ENCODE assay signal across 8 mouse cellular contexts in the genomic region with DNA sequence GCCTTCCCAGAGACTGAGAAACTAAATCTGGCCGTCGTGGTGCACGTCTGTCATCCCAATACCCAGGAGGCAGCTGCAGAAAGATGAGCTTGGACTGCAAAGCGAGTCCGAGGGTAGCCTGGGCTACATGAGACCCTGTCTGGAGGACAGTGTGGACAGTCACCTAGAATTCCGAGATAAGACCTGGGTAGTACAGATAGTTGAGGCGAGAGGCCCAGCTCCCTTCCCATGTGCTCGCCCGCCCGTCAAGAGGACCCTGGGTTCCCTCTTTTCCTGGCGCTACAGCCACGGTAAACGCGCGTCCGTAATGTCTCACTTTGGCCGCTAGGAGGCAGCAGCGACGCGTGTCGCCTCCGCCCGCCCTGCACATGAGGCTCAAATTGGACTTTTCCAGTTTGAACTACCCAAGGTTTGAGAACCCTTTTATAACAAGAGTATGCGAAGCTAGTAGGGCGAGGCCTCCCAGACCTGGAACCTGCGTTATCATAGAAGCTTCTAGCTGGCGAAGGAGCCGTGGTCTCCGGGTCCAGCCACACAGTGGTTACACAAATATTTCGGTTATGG. TPM values are rescaled to one million over a fixed set of nuclear protein-coding genes. Genes with fewer than 3 reads are reported as not detected.
DNase-seq lines count a peak whose midpoint lies in the region; ATAC-seq and TF ChIP-seq lines count a peak whose summit lies in the region.

No protein-coding gene starts in this region.

- ATAC-seq in embryonic facial prominence, embryonic 14.5 days (ENCODE audit: low read depth) = peak; percentile 53; the same call in 1 of the 2 replicates
- peak; percentile 15; the same call in 1 of the 2 replicates for ATAC-seq in hindbrain, embryonic 11.5 days (ENCODE audit: low FRiP score)
- ATAC-seq in limb, embryonic 13.5 days (ENCODE audit: low FRiP score, low read depth) = 0 out of 2 replicates have a peak, but pooled peaks have one; percentile 13
- peak; percentile 30; the same call in 1 of the 2 replicates for ATAC-seq in midbrain, embryonic 15.5 days (replicated peaks)

- H3K9me3 ChIP-seq in embryonic facial prominence, embryonic 14.5 days (ENCODE audit: control insufficient read depth, low read length) = peaks cover 16% of the 10 kb centered on the region; the same call in 1 of the 2 replicates
- H3K9me3 ChIP-seq in hindbrain, embryonic 11.5 days (ENCODE audit: control insufficient read depth, low read length) = no peaks in the 10 kb centered on the region
- H3K9me3 ChIP-seq in limb, embryonic 13.5 days = peaks cover 12% of the 10 kb centered on the region
- H3K9me3 ChIP-seq in midbrain, embryonic 15.5 days = no peaks in the 10 kb centered on the region

- H3K27me3 ChIP-seq in heart, adult 2 months (ENCODE audit: control insufficient read depth, insufficient read depth, low read length) = peaks cover 5% of the 10 kb centered on the region
- peaks cover 11% of the 10 kb centered on the region for H3K27me3 ChIP-seq in embryonic facial prominence, embryonic 14.5 days (replicated peaks; ENCODE audit: control insufficient read depth, insufficient read depth, low read length)
- peaks cover 16% of the 10 kb centered on the region for H3K27me3 ChIP-seq in hindbrain, embryonic 11.5 days (ENCODE audit: control insufficient read depth, insufficient read depth, low read length)
- H3K27me3 ChIP-seq in limb, embryonic 13.5 days = peaks cover 36% of the 10 kb centered on the region
- H3K27me3 ChIP-seq in midbrain, embryonic 15.5 days (replicated peaks) = peaks cover 13% of the 10 kb centered on the region

- no peaks in the 10 kb centered on the region for H3K4me1 ChIP-seq in heart, adult 2 months (ENCODE audit: control insufficient read depth, insufficient read depth, low read length)
- H3K4me1 ChIP-seq in embryonic facial prominence, embryonic 14.5 days (ENCODE audit: control insufficient read depth, insufficient read depth, low read length) = no peaks in the 10 kb centered on the region
- peaks cover 5% of the 10 kb centered on the region; the same call in 1 of the 2 replicates for H3K4me1 ChIP-seq in hindbrain, embryonic 11.5 days (replicated peaks; ENCODE audit: control insufficient read depth, insufficient read depth, low read length)
- H3K4me1 ChIP-seq in limb, embryonic 13.5 days = peaks cover 11% of the 10 kb centered on the region
- H3K4me1 ChIP-seq in midbrain, embryonic 15.5 days = peaks cover 5% of the 10 kb centered on the region; the same call in 1 of the 2 replicates

- no peaks in the 10 kb centered on the region for H3K36me3 ChIP-seq in heart, adult 2 months (ENCODE audit: control insufficient read depth, insufficient read depth, low read length)
- no peaks in the 10 kb centered on the region for H3K36me3 ChIP-seq in embryonic facial prominence, embryonic 14.5 days (ENCODE audit: control insufficient read depth, insufficient read depth, low read length)
- no peaks in the 10 kb centered on the region for H3K36me3 ChIP-seq in hindbrain, embryonic 11.5 days (ENCODE audit: control insufficient read depth, insufficient read depth, low read length)
- no peaks in the 10 kb centered on the region for H3K36me3 ChIP-seq in limb, embryonic 13.5 days
- no peaks in the 10 kb centered on the region for H3K36me3 ChIP-seq in midbrain, embryonic 15.5 days (replicated peaks)

- WGBS in heart, adult 2 months = 14% methylated on average over 30 of the region's 30 CpGs
- 15% methylated on average over 30 of the region's 30 CpGs for WGBS in embryonic facial prominence, embryonic 14.5 days
- 15% methylated on average over 30 of the region's 30 CpGs for WGBS in hindbrain, embryonic 11.5 days
- 17% methylated on average over 30 of the region's 30 CpGs for WGBS in limb, embryonic 13.5 days
- WGBS in midbrain, embryonic 15.5 days = 18% methylated on average over 30 of the region's 30 CpGs

- H3K79me2 ChIP-seq in heart, adult 2 months (replicated peaks; ENCODE audit: control insufficient read depth, insufficient read depth, low read length) = no peaks in the 10 kb centered on the region

- intact Hi-C loops in heart, adult 2 months (cut with DNase I) = loop anchor here (1.0 to 2.0 kb wide), 3 partner anchors 20 to 101 kb away; no protein-coding TSS in a partner anchor
- intact Hi-C loops in heart, postnatal 25 days (cut with DNase I) = loop anchor here (1.0 to 5.0 kb wide), 2 partner anchors 20 to 99 kb away; a partner anchor contains a TSS

- H3K27ac ChIP-seq in heart, adult 2 months = no peak overlapping the region
- no peak overlapping the region for H3K27ac ChIP-seq in embryonic facial prominence, embryonic 14.5 days (replicated peaks; ENCODE audit: low read depth, low read length)
- H3K27ac ChIP-seq in hindbrain, embryonic 11.5 days (ENCODE audit: low read depth, low read length) = no peak overlapping the region
- no peak overlapping the region for H3K27ac ChIP-seq in limb, embryonic 13.5 days
- H3K27ac ChIP-seq in midbrain, embryonic 15.5 days = no peak overlapping the region

- TF ChIP-seq EP300 in heart, adult 2 months (IDR thresholded peaks at IDR 0.05; ENCODE audit: insufficient read depth, low read depth, low read length) = peak; percentile 85

- no peak overlapping the region for H3K4me2 ChIP-seq in embryonic facial prominence, embryonic 14.5 days (ENCODE audit: low read depth, low read length)
- H3K4me2 ChIP-seq in hindbrain, embryonic 11.5 days (replicated peaks; ENCODE audit: low read depth, low read length) = no peak overlapping the region
- H3K4me2 ChIP-seq in limb, embryonic 13.5 days (replicated peaks) = no peak overlapping the region
- H3K4me2 ChIP-seq in midbrain, embryonic 15.5 days = no peak overlapping the region

- TF ChIP-seq CTCF in heart, adult 2 months (IDR thresholded peaks at IDR 0.05) = no peak; the same call in 1 of the 2 replicates

- DNase-seq in heart, adult 2 months = peak; percentile 77 to 84
- DNase-seq in heart, postnatal 25 days (ENCODE audit: low spot score) = no peak
- DNase-seq in adipocyte (ENCODE audit: low spot score) = peak; percentile 57
- DNase-seq in embryonic facial prominence, embryonic 14.5 days (ENCODE audit: low spot score) = peak; percentile 60
- peak; percentile 92 for DNase-seq in hindbrain, embryonic 11.5 days (ENCODE audit: low spot score)
- peak; percentile 84 for DNase-seq in testis, postnatal 10 days (ENCODE audit: low spot score)

- H3K9ac ChIP-seq in heart, adult 2 months (ENCODE audit: low read depth, low read length) = no peak overlapping the region
- H3K9ac ChIP-seq in embryonic facial prominence, embryonic 14.5 days (ENCODE audit: low read depth, low read length) = no peak overlapping the region
- H3K9ac ChIP-seq in hindbrain, embryonic 11.5 days (ENCODE audit: low read depth, low read length) = no peak overlapping the region
- H3K9ac ChIP-seq in limb, embryonic 13.5 days = no peak overlapping the region
- H3K9ac ChIP-seq in midbrain, embryonic 15.5 days = no peak overlapping the region

- no peak overlapping the region for H3K4me3 ChIP-seq in heart, adult 2 months
- H3K4me3 ChIP-seq in embryonic facial prominence, embryonic 14.5 days (ENCODE audit: low read depth, low read length) = no peak overlapping the region
- H3K4me3 ChIP-seq in hindbrain, embryonic 11.5 days (ENCODE audit: low read depth, low read length) = no peak overlapping the region
- H3K4me3 ChIP-seq in limb, embryonic 13.5 days = no peak overlapping the region
- no peak overlapping the region for H3K4me3 ChIP-seq in midbrain, embryonic 15.5 days

- no peak for TF ChIP-seq POLR2A in heart, adult 2 months (IDR thresholded peaks at IDR 0.05; ENCODE audit: insufficient read depth, low read depth, low read length)

RNA-seq across cellular contexts. Expression of a gene that starts 13.2 kb away (rescaled TPM):
- total RNA-seq in heart, adult 2 months (2021) = not detected
- 0.15 and 0.16 TPM in 2 replicates for polyA plus RNA-seq in heart, adult 2 months (2012; rRNA removed)
- total RNA-seq in heart, postnatal 25 days (2021) = not detected
- 0.07 and 0.19 TPM in 2 replicates for polyA plus RNA-seq in embryonic facial prominence, embryonic 14.5 days (2014; fragmentation: Nextera tagmentation; extraction: Ambion mirVana)
- 0.08 TPM in 1 of 2 replicates, not detected in the other for polyA plus RNA-seq in hindbrain, embryonic 11.5 days (2014; fragmentation: Nextera tagmentation; extraction: Ambion mirVana)
- 0.06 TPM in 1 of 2 replicates, not detected in the other for polyA plus RNA-seq in limb, embryonic 13.5 days (2015; fragmentation: Nextera tagmentation; extraction: Ambion mirVana)
- 0.10 and 0.36 TPM in 2 replicates for polyA plus RNA-seq in midbrain, embryonic 15.5 days (2015; fragmentation: Nextera tagmentation; extraction: Ambion mirVana)

RNA-seq across cellular contexts. Expression of a gene that starts 16.6 kb away (rescaled TPM):
- 1 to 10 TPM; 6.0 to 7.4 TPM for total RNA-seq in heart, adult 2 months (2021)
- 12.7 and 13.9 TPM in 2 replicates for polyA plus RNA-seq in heart, adult 2 months (2012; rRNA removed)
- 1 to 10 TPM; 5.2 to 6.3 TPM for total RNA-seq in heart, postnatal 25 days (2021)
- 13.5 and 14.9 TPM in 2 replicates for polyA plus RNA-seq in embryonic facial prominence, embryonic 14.5 days (2014; fragmentation: Nextera tagmentation; extraction: Ambion mirVana)
- polyA plus RNA-seq in hindbrain, embryonic 11.5 days (2014; fragmentation: Nextera tagmentation; extraction: Ambion mirVana) = 11.2 and 12.3 TPM in 2 replicates
- polyA plus RNA-seq in limb, embryonic 13.5 days (2015; fragmentation: Nextera tagmentation; extraction: Ambion mirVana) = 13.1 and 14.0 TPM in 2 replicates
- polyA plus RNA-seq in midbrain, embryonic 15.5 days (2015; fragmentation: Nextera tagmentation; extraction: Ambion mirVana) = 26.4 and 26.9 TPM in 2 replicates

RNA-seq across cellular contexts. Expression of a gene that starts 18.0 kb away (rescaled TPM):
- total RNA-seq in heart, adult 2 months (2021) = 10 to 100 TPM in 1 of 2 experiments, 1 to 10 TPM in 1; 8.9 to 18.6 TPM
- 15.2 and 36.2 TPM in 2 replicates for polyA plus RNA-seq in heart, adult 2 months (2012; rRNA removed)
- total RNA-seq in heart, postnatal 25 days (2021) = 10 to 100 TPM in 1 of 2 experiments, 1 to 10 TPM in 1; 9.2 to 10.2 TPM
- polyA plus RNA-seq in embryonic facial prominence, embryonic 14.5 days (2014; fragmentation: Nextera tagmentation; extraction: Ambion mirVana) = 5.4 and 5.8 TPM in 2 replicates
- 9.9 and 10.3 TPM in 2 replicates for polyA plus RNA-seq in hindbrain, embryonic 11.5 days (2014; fragmentation: Nextera tagmentation; extraction: Ambion mirVana)
- 6.1 and 6.2 TPM in 2 replicates for polyA plus RNA-seq in limb, embryonic 13.5 days (2015; fragmentation: Nextera tagmentation; extraction: Ambion mirVana)
- 8.1 and 8.6 TPM in 2 replicates for polyA plus RNA-seq in midbrain, embryonic 15.5 days (2015; fragmentation: Nextera tagmentation; extraction: Ambion mirVana)

RNA-seq across cellular contexts. Expression of a gene that starts 41.6 kb away (rescaled TPM):
- 10 to 100 TPM; 12.6 to 14.7 TPM for total RNA-seq in heart, adult 2 months (2021)
- polyA plus RNA-seq in heart, adult 2 months (2012; rRNA removed) = 21.5 and 29.0 TPM in 2 replicates
- total RNA-seq in heart, postnatal 25 days (2021) = 1 to 10 TPM; 8.1 to 8.6 TPM
- 2.9 and 3.4 TPM in 2 replicates for polyA plus RNA-seq in embryonic facial prominence, embryonic 14.5 days (2014; fragmentation: Nextera tagmentation; extraction: Ambion mirVana)
- 10.7 and 12.2 TPM in 2 replicates for polyA plus RNA-seq in hindbrain, embryonic 11.5 days (2014; fragmentation: Nextera tagmentation; extraction: Ambion mirVana)
- polyA plus RNA-seq in limb, embryonic 13.5 days (2015; fragmentation: Nextera tagmentation; extraction: Ambion mirVana) = 2.9 and 4.3 TPM in 2 replicates
- polyA plus RNA-seq in midbrain, embryonic 15.5 days (2015; fragmentation: Nextera tagmentation; extraction: Ambion mirVana) = 19.0 and 20.6 TPM in 2 replicates

RNA-seq across cellular contexts. Expression of a gene that starts 45.0 kb away (rescaled TPM):
- 10 to 100 TPM; 22.0 to 22.4 TPM for total RNA-seq in heart, adult 2 months (2021)
- 34.3 and 45.5 TPM in 2 replicates for polyA plus RNA-seq in heart, adult 2 months (2012; rRNA removed)
- 10 to 100 TPM; 21.8 to 25.5 TPM for total RNA-seq in heart, postnatal 25 days (2021)
- polyA plus RNA-seq in embryonic facial prominence, embryonic 14.5 days (2014; fragmentation: Nextera tagmentation; extraction: Ambion mirVana) = 61.5 and 70.3 TPM in 2 replicates
- 31.5 and 36.5 TPM in 2 replicates for polyA plus RNA-seq in hindbrain, embryonic 11.5 days (2014; fragmentation: Nextera tagmentation; extraction: Ambion mirVana)
- polyA plus RNA-seq in limb, embryonic 13.5 days (2015; fragmentation: Nextera tagmentation; extraction: Ambion mirVana) = 78.1 and 81.3 TPM in 2 replicates
- polyA plus RNA-seq in midbrain, embryonic 15.5 days (2015; fragmentation: Nextera tagmentation; extraction: Ambion mirVana) = 113 TPM in 2 replicates
